ENCODE assay signal across 9 mouse cellular contexts in the genomic region with DNA sequence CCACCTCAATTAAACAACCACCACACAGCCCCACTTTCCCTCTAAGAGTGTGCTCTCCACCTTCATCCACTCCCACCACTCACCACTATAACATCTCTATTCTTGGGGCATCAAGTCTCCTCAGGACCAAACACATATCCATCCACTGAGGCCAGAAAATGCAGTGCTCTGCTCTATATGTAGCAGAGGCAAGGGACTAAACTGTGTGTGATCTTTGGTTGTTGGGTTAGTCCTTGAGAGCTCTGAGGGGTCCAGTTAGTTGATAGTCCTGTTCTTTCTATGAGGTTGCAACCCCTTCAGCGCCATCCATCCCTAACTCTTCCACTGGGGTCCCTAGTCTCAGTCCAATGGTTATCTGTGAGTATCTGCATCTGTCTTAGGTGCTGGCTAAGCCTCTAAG. TPM values are rescaled to one million over a fixed set of nuclear protein-coding genes. Genes with fewer than 3 reads are reported as not detected.
DNase-seq lines count a peak whose midpoint lies in the region; ATAC-seq and TF ChIP-seq lines count a peak whose summit lies in the region.
"Had no signal": no experiment of that assay in that cellular context is flagged by ENCODE, and none has a peak within 500 bp of the region (broad histone marks: within the 10 kb centered on the region; RNA-seq: fewer than 3 reads in every experiment).

No protein-coding gene starts in this region.

- H3K4me3 ChIP-seq in embryonic facial prominence, embryonic 12.5 days = no peak overlapping the region
- H3K4me3 ChIP-seq in hindbrain, postnatal 0 days (ENCODE audit: low read length) = no peak overlapping the region

- no peaks in the 10 kb centered on the region for H3K9me3 ChIP-seq in embryonic facial prominence, embryonic 12.5 days
- H3K9me3 ChIP-seq in hindbrain, postnatal 0 days (ENCODE audit: low read length) = no peaks in the 10 kb centered on the region

- intact Hi-C loops in heart, postnatal 14 days (cut with DNase I) = no loop called here

- WGBS in embryonic facial prominence, embryonic 12.5 days = 73% methylated on average over 1 of the region's 1 CpGs
- 67% methylated on average over 1 of the region's 1 CpGs for WGBS in hindbrain, postnatal 0 days

- no peak overlapping the region for H3K27ac ChIP-seq in embryonic facial prominence, embryonic 12.5 days
- no peak overlapping the region for H3K27ac ChIP-seq in hindbrain, postnatal 0 days

- no peaks in the 10 kb centered on the region for H3K36me3 ChIP-seq in embryonic facial prominence, embryonic 12.5 days
- no peaks in the 10 kb centered on the region for H3K36me3 ChIP-seq in hindbrain, postnatal 0 days (ENCODE audit: insufficient read depth, low read length)

- TF ChIP-seq CTCF in hindbrain, postnatal 0 days (IDR thresholded peaks at IDR 0.05; ENCODE audit: low read depth) = no peak

- no peaks in the 10 kb centered on the region for H3K27me3 ChIP-seq in embryonic facial prominence, embryonic 12.5 days
- no peaks in the 10 kb centered on the region for H3K27me3 ChIP-seq in hindbrain, postnatal 0 days (ENCODE audit: insufficient read depth, low read length)
- H3K27me3 ChIP-seq: Patski had no signal

- peak; percentile 89 for DNase-seq in heart, adult 11 months
- DNase-seq in heart, postnatal 14 days = no peak
- DNase-seq in A20 (ENCODE audit: low read depth, low spot score) = peak; percentile 19
- DNase-seq in hindbrain, postnatal 0 days (ENCODE audit: low spot score) = peak; percentile 11
- peak; percentile 24 for DNase-seq in mesoderm, embryonic 11.5 days (ENCODE audit: low read depth, low spot score)
- no peak for DNase-seq in ovary, adult 18-20 months (ENCODE audit: low spot score)
- no peak for DNase-seq in frontal cortex, postnatal 36 days (ENCODE audit: low spot score in 2 of 2)

- no peaks in the 10 kb centered on the region for H3K4me1 ChIP-seq in embryonic facial prominence, embryonic 12.5 days
- H3K4me1 ChIP-seq in hindbrain, postnatal 0 days (ENCODE audit: insufficient read depth, low read length) = no peaks in the 10 kb centered on the region

- H3K4me2 ChIP-seq in embryonic facial prominence, embryonic 12.5 days (replicated peaks) = no peak overlapping the region
- H3K4me2 ChIP-seq in hindbrain, postnatal 0 days (ENCODE audit: low read depth, low read length) = no peak overlapping the region

- ATAC-seq in embryonic facial prominence, embryonic 12.5 days (ENCODE audit: insufficient number of reproducible peaks, insufficient read depth, low FRiP score, low TSS enrichment) = peak; percentile 64
- ATAC-seq in hindbrain, postnatal 0 days = peak; percentile 80

- H3K9ac ChIP-seq in embryonic facial prominence, embryonic 12.5 days = no peak overlapping the region
- H3K9ac ChIP-seq in hindbrain, postnatal 0 days (replicated peaks; ENCODE audit: low read length) = no peak overlapping the region

RNA-seq across cellular contexts. Expression of a gene that starts 0.7 kb away (rescaled TPM):
- total RNA-seq in heart, postnatal 14 days (2021) = not detected
- not detected in 2 replicates for polyA plus RNA-seq in embryonic facial prominence, embryonic 12.5 days (2016; fragmentation: Nextera tagmentation; extraction: Ambion mirVana)
- total RNA-seq in hindbrain, postnatal 0 days (2014; rRNA removed) = not detected in 2 replicates
- not detected in 2 replicates for polyA plus RNA-seq in hindbrain, postnatal 0 days (2015; fragmentation: Nextera tagmentation; extraction: Ambion mirVana)
- polyA plus RNA-seq: Patski had no signal

Comparison
In these comparisons a context has a peak if more than half of its experiments do, and no peak if none do; other contexts are left out.
1. DNase-seq: peak in heart, adult 11 months (single experiment), A20 (single experiment), hindbrain, postnatal 0 days (single experiment) and mesoderm, embryonic 11.5 days (single experiment); none in heart, postnatal 14 days (0 of 2), ovary, adult 18-20 months (single experiment) and frontal cortex, postnatal 36 days (0 of 2).